Mouse (Mus musculus): Measurements from ENCODE around the gene Fh1. TPM values are rescaled to one million over a fixed set of nuclear protein-coding genes. Genes with fewer than 3 reads are reported as not detected.

Fh1 gene
- total and polyA plus RNA-seq, 3 experiments, result 159 to 186 TPM; not detected in 1

DNA sequence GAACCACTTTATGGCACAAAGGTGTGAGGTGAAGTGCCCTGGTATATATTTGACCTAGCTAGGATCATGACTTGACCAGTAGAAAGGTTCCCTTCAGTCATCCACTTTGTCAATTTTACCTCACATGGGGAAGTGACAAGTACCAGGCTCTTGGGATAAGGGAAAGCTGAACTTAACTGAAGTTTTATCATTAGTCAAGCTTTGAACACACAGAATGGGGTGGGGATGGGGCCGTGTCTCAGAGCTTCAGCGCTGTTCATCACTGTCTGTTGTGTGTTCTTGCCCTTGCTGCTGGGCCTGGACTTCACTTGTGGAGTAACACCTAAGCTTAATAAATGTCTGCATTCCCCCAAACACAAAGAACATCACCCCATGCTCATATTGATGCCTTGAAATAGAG, 63.1 kb downstream of the Fh1 start:
- H3K27me3 ChIP-seq (ENCODE audit: control insufficient read depth in 1 of 2, insufficient read depth in 2 of 2, low read length in 2 of 2), result no peaks in the 10 kb centered on the region
- H3K36me3 ChIP-seq (ENCODE audit: control insufficient read depth in 1 of 2, insufficient read depth in 2 of 2, low read length in 2 of 2), result peaks cover 0 to 29% of the 10 kb centered on the region in 2 experiments; a peak in 2 of 4 replicates
- H3K9me3 ChIP-seq (replicated peaks; ENCODE audit: insufficient read depth, low read length), result no peaks in the 10 kb centered on the region
- no peak overlapping the region for H3K4me3 ChIP-seq (ENCODE audit: control insufficient read depth in 1 of 2, insufficient read depth in 1 of 2, low read depth in 2 of 2, low read length in 2 of 2)
- H3K79me2 ChIP-seq (ENCODE audit: control insufficient read depth, insufficient read depth, low read length, poor library complexity), result no peaks in the 10 kb centered on the region
- peak; percentile 47 for DNase-seq (ENCODE audit: low read depth, low spot score)
- H3K4me1 ChIP-seq (ENCODE audit: control insufficient read depth in 1 of 2, insufficient read depth in 2 of 2, low read length in 2 of 2), result peaks cover 29 to 37% of the 10 kb centered on the region in 2 experiments
- TF ChIP-seq NRF1 (IDR thresholded peaks at IDR 0.05; ENCODE audit: insufficient read depth, low read depth, low read length, poor library complexity, severe bottlenecking) (no peak), ZMIZ1 (IDR thresholded peaks at IDR 0.05; ENCODE audit: low read depth, low read length) (no peak), MAFK (IDR thresholded peaks at IDR 0.05; ENCODE audit: borderline replicate concordance, low read depth, low read length) (no peak), SMC3 (IDR thresholded peaks at IDR 0.05; ENCODE audit: low read depth, low read length) (no peak), EP300 (IDR thresholded peaks at IDR 0.05; ENCODE audit: low read depth in 1 of 2, low read length in 2 of 2) (peak in 1 of 2 experiments; percentile 58; a peak in 2 of 4 replicates)
- H3K9ac ChIP-seq (ENCODE audit: control insufficient read depth, low read depth, low read length, poor library complexity, severe bottlenecking), result no peak overlapping the region
- peak overlapping the region; percentile 69 for H3K27ac ChIP-seq (ENCODE audit: control insufficient read depth, low read depth, low read length)

GRCm38 (mm10) chr1:175561806-175562205, 63.6 kb downstream of the Fh1 start:
- DNase-seq (ENCODE audit: low read depth, low spot score), result peak; percentile 51
- TF ChIP-seq GATA1 (IDR thresholded peaks at IDR 0.05; ENCODE audit: low read depth, low read length), result peak; percentile 76
- no peak for TF ChIP-seq ZC3H11A (IDR thresholded peaks at IDR 0.05; ENCODE audit: low read depth, low read length)
- TF ChIP-seq TBP (IDR thresholded peaks at IDR 0.05; ENCODE audit: low read depth, low read length), result no peak
- TF ChIP-seq POLR2A (IDR thresholded peaks at IDR 0.05; ENCODE audit: control insufficient read depth in 1 of 2, insufficient read depth in 1 of 2, low read depth in 1 of 2, low read length in 2 of 2, poor library complexity in 1 of 2), result no peak
- TF ChIP-seq EP300 (IDR thresholded peaks at IDR 0.05; ENCODE audit: low read depth in 1 of 2, low read length in 2 of 2), result peak; percentile 77 to 79
- peak; percentile 67 for TF ChIP-seq ETS1 (IDR thresholded peaks at IDR 0.05; ENCODE audit: low read depth, low read length)
- peak; percentile 47; the same call in 1 of the 2 replicates for TF ChIP-seq MYB (IDR thresholded peaks at IDR 0.05; ENCODE audit: low read depth, low read length)
- H3K27me3 ChIP-seq (ENCODE audit: control insufficient read depth in 1 of 2, insufficient read depth in 2 of 2, low read length in 2 of 2), result no peaks in the 10 kb centered on the region
- H3K79me2 ChIP-seq (ENCODE audit: control insufficient read depth, insufficient read depth, low read length, poor library complexity), result no peaks in the 10 kb centered on the region
- no peaks in the 10 kb centered on the region for H3K9me3 ChIP-seq (replicated peaks; ENCODE audit: insufficient read depth, low read length)
- no peak overlapping the region for H3K9ac ChIP-seq (ENCODE audit: control insufficient read depth, low read depth, low read length, poor library complexity, severe bottlenecking)
- H3K4me3 ChIP-seq (ENCODE audit: control insufficient read depth in 1 of 2, insufficient read depth in 1 of 2, low read depth in 2 of 2, low read length in 2 of 2), result 0 out of 4 replicates have a peak overlapping the region, but pooled peaks of 1 of the 2 experiments have one; percentile 14
- peaks cover 0 to 29% of the 10 kb centered on the region in 2 experiments; a peak in 2 of 4 replicates for H3K36me3 ChIP-seq (ENCODE audit: control insufficient read depth in 1 of 2, insufficient read depth in 2 of 2, low read length in 2 of 2)
- peak overlapping the region; percentile 69 for H3K27ac ChIP-seq (ENCODE audit: control insufficient read depth, low read depth, low read length)
- H3K4me1 ChIP-seq (ENCODE audit: control insufficient read depth in 1 of 2, insufficient read depth in 2 of 2, low read length in 2 of 2), result peaks cover 29 to 37% of the 10 kb centered on the region in 2 experiments

GRCm38 (mm10) chr1:175554641-175555040, 70.8 kb downstream of the Fh1 start:
- Histone ChIP-seq H3K79me2 (ENCODE audit: control insufficient read depth, insufficient read depth, low read length, poor library complexity) (no peaks in the 10 kb centered on the region), H3K36me3 (ENCODE audit: control insufficient read depth in 1 of 2, insufficient read depth in 2 of 2, low read length in 2 of 2) (0 out of 4 replicates have a peak, but pooled peaks cover 0 to 2% of the 10 kb centered on the region in 2 experiments), H3K27me3 (ENCODE audit: control insufficient read depth in 1 of 2, insufficient read depth in 2 of 2, low read length in 2 of 2) (no peaks in the 10 kb centered on the region), H3K27ac (ENCODE audit: control insufficient read depth, low read depth, low read length) (no peak overlapping the region), H3K4me1 (ENCODE audit: control insufficient read depth in 1 of 2, insufficient read depth in 2 of 2, low read length in 2 of 2) (no peaks in the 10 kb centered on the region), H3K4me3 (ENCODE audit: control insufficient read depth in 1 of 2, insufficient read depth in 1 of 2, low read depth in 2 of 2, low read length in 2 of 2) (no peak overlapping the region), H3K9me3 (replicated peaks; ENCODE audit: insufficient read depth, low read length) (no peaks in the 10 kb centered on the region), H3K9ac (ENCODE audit: control insufficient read depth, low read depth, low read length, poor library complexity, severe bottlenecking) (no peak overlapping the region)
- no peak for DNase-seq (ENCODE audit: low read depth, low spot score)
- no peak for TF ChIP-seq HCFC1 (IDR thresholded peaks at IDR 0.05; ENCODE audit: low read depth, low read length)
- no peak for TF ChIP-seq NRF1 (IDR thresholded peaks at IDR 0.05; ENCODE audit: insufficient read depth, low read depth, low read length, poor library complexity, severe bottlenecking)
- TF ChIP-seq CHD2 (IDR thresholded peaks at IDR 0.05; ENCODE audit: low read length), result no peak
- no peak for TF ChIP-seq TBP (IDR thresholded peaks at IDR 0.05; ENCODE audit: low read depth, low read length)
- TF ChIP-seq KAT2A (conservative IDR thresholded peaks at IDR 0.05; ENCODE audit: low read depth, low read length), result no peak
- TF ChIP-seq MAZ (IDR thresholded peaks at IDR 0.05; ENCODE audit: low read depth, low read length), result no peak
- no peak for TF ChIP-seq ZC3H11A (IDR thresholded peaks at IDR 0.05; ENCODE audit: low read depth, low read length)
- TF ChIP-seq JUND (IDR thresholded peaks at IDR 0.05; ENCODE audit: low read depth, low read length), result no peak
- TF ChIP-seq RCOR1 (IDR thresholded peaks at IDR 0.05; ENCODE audit: low read depth, low read length), result no peak
- TF ChIP-seq MAX (IDR thresholded peaks at IDR 0.05; ENCODE audit: low read length), result no peak
- TF ChIP-seq ELF1 (IDR thresholded peaks at IDR 0.05; ENCODE audit: low read depth, low read length), result no peak
- no peak for TF ChIP-seq GATA1 (IDR thresholded peaks at IDR 0.05; ENCODE audit: low read depth, low read length)
- no peak for TF ChIP-seq MYB (IDR thresholded peaks at IDR 0.05; ENCODE audit: low read depth, low read length)
- TF ChIP-seq MEF2A (IDR thresholded peaks at IDR 0.05; ENCODE audit: extremely low read depth, insufficient replicate concordance, low read depth, low read length, poor library complexity, severe bottlenecking), result no peak
- no peak for TF ChIP-seq GABPA (IDR thresholded peaks at IDR 0.05; ENCODE audit: low read depth, low read length)
- TF ChIP-seq NELFE (IDR thresholded peaks at IDR 0.05; ENCODE audit: low read depth, low read length), result no peak
- TF ChIP-seq POLR2AphosphoS2 (IDR thresholded peaks at IDR 0.05; ENCODE audit: low read length), result no peak

Measured in MEL (cell line).